Mouse (Mus musculus): ENCODE measurements around the gene Rtl1.

GRCm38 (mm10) chr12:109604982-109605721 is 5.0 kb upstream of the Rtl1 start:
- TF ChIP-seq CTCF (IDR thresholded peaks at IDR 0.05; ENCODE audit: borderline replicate concordance, extremely low read depth, insufficient read depth, insufficient read length) (no peak), POLR2A (IDR thresholded peaks at IDR 0.05; ENCODE audit: borderline replicate concordance, extremely low read depth, insufficient read depth, insufficient read length, poor library complexity, severe bottlenecking) (no peak)
